Mouse (Mus musculus) lung, postnatal 0 days (tissue): ENCODE measurements around the gene Mief2.

Source experiments
- CTCF ChIP-seq: IDR thresholded peaks from 2 replicates; pipeline ENCODE4 v1.5.1; 2016; ENCODE audit warnings: antibody characterized with exemption, mild to moderate bottlenecking
- EP300 ChIP-seq: IDR thresholded peaks from 2 replicates; pipeline ENCODE4 v1.6.1; 2016; ENCODE audit warnings: antibody characterized with exemption, mild to moderate bottlenecking, control low read depth

DNA sequence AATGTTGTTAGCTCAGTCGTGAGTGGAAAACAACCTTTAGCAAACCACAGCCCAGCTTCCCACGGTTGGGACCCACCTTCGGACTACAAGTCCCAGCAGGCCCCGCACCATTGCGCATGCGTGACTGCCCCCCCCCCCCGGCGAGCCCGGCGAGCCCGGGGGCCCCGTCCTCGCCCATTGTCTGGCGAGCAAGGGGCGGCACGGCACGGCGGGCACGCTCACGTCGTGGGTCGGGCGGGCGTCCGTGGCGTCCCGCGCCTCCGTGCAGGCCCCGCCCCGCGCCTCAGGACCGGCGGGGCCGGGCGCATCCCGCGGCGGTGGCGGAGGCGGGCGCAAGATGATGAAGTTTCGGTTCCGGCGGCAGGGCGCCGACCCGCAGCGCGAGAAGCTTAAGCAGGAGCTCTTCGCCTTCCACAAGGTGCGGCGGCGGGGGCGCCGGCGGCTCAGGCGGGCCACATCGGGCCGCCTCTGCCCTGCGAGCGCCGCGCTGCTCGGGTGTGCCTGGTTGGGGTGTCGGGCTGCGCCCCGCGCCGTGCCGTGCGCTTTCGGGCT is 28.6 kb upstream of the Mief2 start, which contains the start of gene Llgl1:
- no peak for TF ChIP-seq EP300
- TF ChIP-seq CTCF = no peak
